9 mouse cellular contexts compared by ENCODE assay signal in genomic region chr7:130770707-130771106, GRCm38 (mm10). TPM values are rescaled to one million over a fixed set of nuclear protein-coding genes. Genes with fewer than 3 reads are reported as not detected.
A peak's percentile ranks its signal among the peaks of the same experiment; 100 is the strongest.
DNase-seq lines count a peak whose midpoint lies in the region; ATAC-seq and TF ChIP-seq lines count a peak whose summit lies in the region.
"Had no signal": no experiment of that assay in that cellular context is flagged by ENCODE, and none has a peak within 500 bp of the region (broad histone marks: within the 10 kb centered on the region; RNA-seq: fewer than 3 reads in every experiment).

No protein-coding gene starts in this region.

- H3K9ac ChIP-seq in kidney, embryonic 14.5 days (ENCODE audit: low read depth, low read length): no peak overlapping the region
- no peak overlapping the region for H3K9ac ChIP-seq in kidney, embryonic 15.5 days
- no peak overlapping the region for H3K9ac ChIP-seq in liver, adult 2 months (ENCODE audit: low read depth, low read length)
- H3K9ac ChIP-seq: embryonic facial prominence, embryonic 15.5 days had no signal

- no peaks in the 10 kb centered on the region for H3K36me3 ChIP-seq in kidney, embryonic 14.5 days (ENCODE audit: control insufficient read depth, insufficient read depth, low read length)
- H3K36me3 ChIP-seq in kidney, embryonic 15.5 days: peaks cover 1% of the 10 kb centered on the region; the same call in 1 of the 2 replicates
- H3K36me3 ChIP-seq in liver, adult 2 months (ENCODE audit: control insufficient read depth, insufficient read depth, low read length): no peaks in the 10 kb centered on the region

- no peaks in the 10 kb centered on the region for H3K9me3 ChIP-seq in kidney, embryonic 14.5 days (ENCODE audit: control insufficient read depth, low read length)
- H3K9me3 ChIP-seq in kidney, embryonic 15.5 days (replicated peaks): no peaks in the 10 kb centered on the region
- H3K9me3 ChIP-seq: embryonic facial prominence, embryonic 15.5 days had no signal

- no peaks in the 10 kb centered on the region for H3K27me3 ChIP-seq in kidney, embryonic 14.5 days (ENCODE audit: control insufficient read depth, insufficient read depth, low read length)
- no peaks in the 10 kb centered on the region for H3K27me3 ChIP-seq in kidney, embryonic 15.5 days
- H3K27me3 ChIP-seq in liver, adult 2 months (ENCODE audit: control insufficient read depth, insufficient read depth, low read length): peaks cover 4% of the 10 kb centered on the region; the same call in 1 of the 2 replicates
- H3K27me3 ChIP-seq: embryonic facial prominence, embryonic 15.5 days had no signal

- H3K4me1 ChIP-seq in kidney, embryonic 14.5 days (ENCODE audit: control insufficient read depth, insufficient read depth, low read length): no peaks in the 10 kb centered on the region
- no peaks in the 10 kb centered on the region for H3K4me1 ChIP-seq in kidney, embryonic 15.5 days
- H3K4me1 ChIP-seq in liver, adult 2 months (ENCODE audit: control insufficient read depth, insufficient read depth, low read length): no peaks in the 10 kb centered on the region
- H3K4me1 ChIP-seq: embryonic facial prominence, embryonic 15.5 days had no signal

- no peak for TF ChIP-seq POLR2A in liver, adult 2 months (IDR thresholded peaks at IDR 0.05; ENCODE audit: extremely low read depth, insufficient read depth, low read length)

- H3K4me3 ChIP-seq in kidney, embryonic 14.5 days (ENCODE audit: low read length): no peak overlapping the region
- H3K4me3 ChIP-seq in kidney, embryonic 15.5 days (replicated peaks): no peak overlapping the region
- H3K4me3 ChIP-seq in liver, adult 2 months (ENCODE audit: insufficient read depth, low read depth, low read length): no peak overlapping the region
- H3K4me3 ChIP-seq: embryonic facial prominence, embryonic 15.5 days had no signal

- DNase-seq in kidney, adult 11 months: peak; percentile 75
- peak; percentile 75 for DNase-seq in cerebellum, adult 11-12 months
- peak; percentile 59 to 76 for DNase-seq in frontal cortex, postnatal 14 days (ENCODE audit: low spot score in 2 of 2)
- peak; percentile 47 for DNase-seq in liver, adult 2 months (ENCODE audit: extremely low read depth, low read depth, low spot score)
- DNase-seq in testis, postnatal 14 days (ENCODE audit: low spot score): peak; percentile 68

- peak; percentile 81 for TF ChIP-seq CTCF in liver, adult 2 months (IDR thresholded peaks at IDR 0.05; ENCODE audit: low read depth, low read length)

- H3K27ac ChIP-seq in kidney, embryonic 14.5 days (ENCODE audit: low read depth, low read length): no peak overlapping the region
- no peak overlapping the region for H3K27ac ChIP-seq in kidney, embryonic 15.5 days
- H3K27ac ChIP-seq in liver, adult 2 months (replicated peaks; ENCODE audit: insufficient read depth, low read depth, low read length): no peak overlapping the region
- H3K27ac ChIP-seq: embryonic facial prominence, embryonic 15.5 days had no signal

- H3K79me2 ChIP-seq in liver, adult 2 months (ENCODE audit: control insufficient read depth, insufficient read depth, low read length): no peaks in the 10 kb centered on the region

- no peak overlapping the region for H3K4me2 ChIP-seq in kidney, embryonic 14.5 days (replicated peaks; ENCODE audit: low read depth, low read length)
- H3K4me2 ChIP-seq in kidney, embryonic 15.5 days: no peak overlapping the region
- H3K4me2 ChIP-seq: embryonic facial prominence, embryonic 15.5 days had no signal

- no peak for ATAC-seq in kidney, embryonic 14.5 days (ENCODE audit: low FRiP score, low TSS enrichment)
- 0 out of 2 replicates have a peak, but pooled peaks have one; percentile 49 for ATAC-seq in kidney, embryonic 15.5 days (replicated peaks; ENCODE audit: low FRiP score)
- peak; percentile 58; the same call in 1 of the 2 replicates for ATAC-seq in neutrophil, adult 5-6 weeks (ENCODE audit: extremely low read depth, insufficient number of reproducible peaks, low FRiP score, poor library complexity, severe bottlenecking)

- 31% methylated on average over 3 of the region's 3 CpGs for WGBS in kidney, embryonic 14.5 days
- 28% methylated on average over 3 of the region's 3 CpGs for WGBS in kidney, embryonic 15.5 days
- 21% methylated on average over 3 of the region's 3 CpGs for WGBS in liver, adult 2 months

RNA-seq across cellular contexts. Expression of gene Btbd16, which starts 3.2 kb away (rescaled TPM):
- not detected in 2 replicates for polyA plus RNA-seq in kidney, embryonic 14.5 days (2014; fragmentation: Nextera tagmentation; extraction: Ambion mirVana)
- not detected in 2 replicates for polyA plus RNA-seq in kidney, embryonic 15.5 days (2015; fragmentation: Nextera tagmentation; extraction: Ambion mirVana)
- total RNA-seq in liver, adult 2 months (2014; rRNA removed): not detected in 2 replicates
- 0.06 TPM in 1 of 2 replicates, not detected in the other for polyA plus RNA-seq in liver, adult 2 months (2012; rRNA removed)
- total RNA-seq in neutrophil, adult 5-6 weeks (2017): not detected in 2 replicates
- polyA plus RNA-seq: embryonic facial prominence, embryonic 15.5 days had no signal
